Mouse (Mus musculus) layer of hippocampus, postnatal 14 days (tissue): ENCODE results near the gene Bfsp1. TPM values are rescaled to one million over a fixed set of nuclear protein-coding genes. Genes with fewer than 3 reads are reported as not detected.

Experiments used
- DNase-seq, 2 experiments: peaks; one replicate each; pipeline ENCODE4 v3.0.0; 2021 to 2022; ENCODE audit warnings: low spot score in 2 of 2, mixed read lengths in 1 of 2
- total RNA-seq, 2 experiments: library from RNA; stranded (reverse); gene quantifications; 2 replicates each; pipeline ENCODE4 v1.2.3; 2021

Gene Bfsp1
- total RNA-seq, 2 experiments from 2014 or later = 1.1 to 1.3 TPM

DNA sequence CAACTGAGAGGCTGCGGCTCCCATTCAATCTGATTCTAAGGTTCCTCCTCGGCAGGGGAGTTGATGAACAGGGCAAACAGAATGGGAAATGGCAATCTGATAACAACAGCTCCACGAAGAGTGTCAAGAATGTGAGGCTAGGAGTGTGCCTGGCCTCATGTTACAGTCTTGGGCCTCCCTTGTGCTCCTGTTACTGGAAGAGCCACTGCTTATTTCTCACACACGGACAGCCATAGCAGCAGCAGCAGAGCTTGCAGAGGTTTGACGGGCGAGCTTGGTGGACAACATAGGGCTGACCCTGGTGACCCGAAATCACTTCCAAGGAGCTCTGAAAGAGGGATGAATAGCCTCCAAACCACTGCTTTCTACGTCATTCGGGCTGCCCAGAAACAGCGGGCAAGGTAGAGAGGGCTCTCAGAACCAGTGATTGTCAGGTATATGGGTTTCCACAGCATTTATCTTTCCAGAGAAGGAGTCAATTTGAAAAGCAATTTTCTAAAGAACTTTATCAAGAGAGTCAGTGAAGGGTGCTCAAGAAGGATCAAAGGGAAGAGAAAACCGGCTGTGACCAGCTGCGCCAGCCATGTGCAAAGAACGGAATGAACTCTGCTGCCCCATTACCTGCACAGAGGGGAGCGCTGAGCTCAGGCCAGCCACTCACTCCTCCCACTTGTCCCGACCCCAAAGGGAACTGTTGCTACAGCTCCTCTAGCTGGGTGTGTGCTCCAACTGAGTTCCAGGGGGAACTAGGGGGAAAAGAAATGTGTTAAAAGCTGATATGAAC, 56.6 kb downstream of the Bfsp1 start:
- DNase-seq = no peak

DNA sequence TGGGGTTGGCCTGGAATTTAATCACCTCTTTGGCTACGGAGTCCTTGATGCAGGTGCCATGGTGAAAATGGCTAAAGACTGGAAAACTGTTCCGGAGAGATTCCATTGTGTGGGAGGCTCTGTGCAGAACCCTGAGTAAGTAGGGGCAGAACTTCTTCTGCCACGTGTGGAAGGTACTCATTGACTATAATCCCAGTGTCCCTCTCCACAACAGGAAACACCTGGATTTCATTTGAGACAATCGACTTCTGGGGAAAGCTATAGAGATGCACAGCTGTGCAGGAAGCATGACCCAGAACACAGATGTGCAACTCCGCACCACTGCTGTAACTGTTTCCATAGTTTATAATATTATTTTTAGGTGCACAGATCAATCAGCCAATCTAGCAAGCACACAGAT, 61.9 kb downstream of the Bfsp1 start:
- DNase-seq = no peak

DNA sequence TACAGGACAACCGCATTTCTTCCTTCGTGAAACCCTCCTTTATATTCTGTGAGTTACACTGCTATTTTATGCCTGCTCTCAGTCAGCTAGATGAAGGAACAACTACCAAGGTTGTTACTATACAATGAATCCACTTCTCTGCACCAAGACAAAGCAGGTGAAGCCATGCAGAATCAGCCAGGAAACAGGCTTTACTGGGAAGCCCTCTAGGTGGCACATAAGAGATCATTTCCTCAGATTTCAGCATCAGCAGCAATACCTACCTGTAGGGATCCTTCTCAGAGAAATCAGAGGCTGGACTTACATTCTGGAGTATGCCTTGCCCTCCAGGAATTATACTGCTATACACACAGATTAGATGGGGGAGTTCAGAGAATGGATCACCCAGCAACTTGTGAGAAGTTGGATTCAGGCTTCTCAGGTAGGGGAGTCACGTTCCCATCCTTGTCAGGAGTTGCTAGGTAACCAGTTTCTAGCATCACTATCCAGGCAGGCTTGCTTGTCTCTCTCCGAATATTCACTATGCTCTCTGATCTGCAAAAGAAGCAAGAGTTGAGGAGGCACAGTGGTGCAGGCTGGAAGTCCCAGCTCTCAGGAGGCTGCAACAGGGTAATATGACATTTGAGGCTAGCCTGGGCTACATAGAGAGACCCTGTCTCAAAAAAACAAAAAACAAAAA, 66.5 kb downstream of the Bfsp1 start:
- no peak for DNase-seq

DNA sequence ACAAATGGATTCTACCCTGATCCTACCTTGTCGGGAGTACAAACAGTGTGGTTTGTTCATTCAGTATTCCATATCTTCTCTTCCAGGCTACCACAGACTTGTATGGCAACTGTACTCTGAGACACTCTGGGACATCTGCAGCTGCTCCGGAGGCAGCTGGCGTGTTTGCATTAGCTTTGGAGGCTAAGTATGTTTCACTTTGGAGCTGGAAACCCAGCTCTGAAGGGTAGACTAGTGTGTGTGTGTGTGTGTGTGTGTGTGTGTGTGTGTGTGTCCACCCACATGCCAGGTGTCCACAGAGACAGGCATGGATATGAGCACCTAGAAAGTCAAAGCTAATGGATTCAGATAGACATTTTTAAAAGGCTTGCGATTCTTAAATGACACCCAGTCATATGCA, 67.1 kb downstream of the Bfsp1 start:
- peak; percentile 17 to 20 for DNase-seq

DNA sequence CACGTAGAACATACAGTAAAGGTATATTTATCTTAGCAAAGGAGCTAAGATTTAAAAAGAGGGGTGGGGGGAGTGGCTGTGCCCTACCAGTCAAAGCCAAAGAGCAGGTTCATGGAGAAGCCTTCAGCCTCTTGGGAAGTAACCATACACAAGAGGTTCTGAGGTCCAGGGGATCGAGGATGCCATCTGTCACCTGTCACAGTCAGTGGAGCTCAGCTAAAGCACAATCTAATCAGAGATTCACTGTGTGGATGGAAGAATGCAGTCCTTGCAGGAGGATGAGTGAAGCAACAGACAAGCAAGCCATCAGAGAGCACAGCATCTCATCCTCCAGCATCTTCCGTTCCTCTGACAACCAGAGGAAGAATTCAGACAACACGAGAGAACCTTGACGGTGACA, 73.1 kb downstream of the Bfsp1 start:
- no peak for DNase-seq

DNA sequence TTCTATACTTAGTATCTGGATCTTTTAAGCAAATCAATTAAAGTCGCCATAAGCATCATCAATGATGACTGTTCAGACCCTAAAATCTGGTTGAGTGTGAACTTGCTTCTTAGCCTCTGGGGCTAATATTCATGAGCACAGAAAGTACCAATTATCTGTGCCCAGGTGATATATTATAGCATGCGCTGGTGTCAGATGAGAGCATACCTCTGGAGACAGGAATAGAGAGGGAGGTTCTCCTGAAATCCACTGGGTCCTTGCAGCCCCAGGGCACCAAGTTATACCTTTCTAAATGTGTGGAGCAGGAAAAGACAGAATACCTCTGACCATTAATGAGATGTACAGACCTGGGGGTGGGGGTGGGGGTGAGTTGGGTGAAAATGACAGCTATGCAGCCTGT, 82.7 kb downstream of the Bfsp1 start:
- DNase-seq = no peak

Other genes starting within 250 kb of the Bfsp1 start
- gene Dstn, start 52.1 kb upstream of the Bfsp1 start, total RNA-seq = 100 to 1,000 TPM; 225 to 238 TPM
- gene Rrbp1, start 148.1 kb upstream of the Bfsp1 start, total RNA-seq = 10 to 100 TPM; 86.8 to 90.1 TPM
- gene Banf2, start 169.9 kb upstream of the Bfsp1 start, total RNA-seq = not detected